Mouse (Mus musculus): ENCODE results near the gene Cpne5. TPM values are rescaled to one million over a fixed set of nuclear protein-coding genes. Genes with fewer than 3 reads are reported as not detected.

The Cpne5 gene
- polyA plus RNA-seq, 1 experiment from 2014 or later = 2.7 TPM

GRCm38 (mm10) chr17:29245725-29246124, 7.8 kb upstream of the Cpne5 start:
- Histone ChIP-seq H3K27ac (ENCODE audit: low read depth, low read length) (no peak overlapping the region), H3K9ac (ENCODE audit: low read depth, low read length) (no peak overlapping the region), H3K4me1 (replicated peaks; ENCODE audit: control insufficient read depth, insufficient read depth, low read length) (no peaks in the 10 kb centered on the region), H3K36me3 (ENCODE audit: control insufficient read depth, insufficient read depth) (peaks cover 8% of the 10 kb centered on the region; the same call in 1 of the 2 replicates), H3K27me3 (replicated peaks; ENCODE audit: control insufficient read depth, insufficient read depth, low read length) (no peaks in the 10 kb centered on the region), H3K4me3 (ENCODE audit: low read depth, low read length) (no peak overlapping the region), H3K4me2 (replicated peaks; ENCODE audit: low read depth) (no peak overlapping the region), H3K9me3 (ENCODE audit: control insufficient read depth) (no peaks in the 10 kb centered on the region)
- 31% methylated on average over 7 of the region's 7 CpGs for WGBS
- ATAC-seq = no peak
- no peak for TF ChIP-seq CTCF (IDR thresholded peaks at IDR 0.05; ENCODE audit: low read depth)

GRCm38 (mm10) chr17:29244912-29245311, 6.9 kb upstream of the Cpne5 start:
- Histone ChIP-seq H3K27ac (ENCODE audit: low read depth, low read length) (no peak overlapping the region), H3K4me2 (replicated peaks; ENCODE audit: low read depth) (no peak overlapping the region), H3K4me3 (ENCODE audit: low read depth, low read length) (no peak overlapping the region), H3K4me1 (replicated peaks; ENCODE audit: control insufficient read depth, insufficient read depth, low read length) (no peaks in the 10 kb centered on the region), H3K27me3 (replicated peaks; ENCODE audit: control insufficient read depth, insufficient read depth, low read length) (no peaks in the 10 kb centered on the region), H3K9ac (ENCODE audit: low read depth, low read length) (no peak overlapping the region), H3K9me3 (ENCODE audit: control insufficient read depth) (no peaks in the 10 kb centered on the region), H3K36me3 (ENCODE audit: control insufficient read depth, insufficient read depth) (peaks cover 2% of the 10 kb centered on the region; the same call in 1 of the 2 replicates)
- ATAC-seq = no peak
- no peak for TF ChIP-seq CTCF (IDR thresholded peaks at IDR 0.05; ENCODE audit: low read depth)
- WGBS = 50% methylated on average over 12 of the region's 12 CpGs

- H3K4me2 ChIP-seq (replicated peaks; ENCODE audit: low read depth) = peak overlapping the region; percentile 99
- no peaks in the 10 kb centered on the region for H3K4me1 ChIP-seq (replicated peaks; ENCODE audit: control insufficient read depth, insufficient read depth, low read length)
- peaks cover 26% of the 10 kb centered on the region for H3K27me3 ChIP-seq (replicated peaks; ENCODE audit: control insufficient read depth, insufficient read depth, low read length)
- 9% methylated on average over 23 of the region's 23 CpGs for WGBS
- H3K36me3 ChIP-seq (ENCODE audit: control insufficient read depth, insufficient read depth) = no peaks in the 10 kb centered on the region
- TF ChIP-seq CTCF (IDR thresholded peaks at IDR 0.05; ENCODE audit: low read depth) = no peak
- H3K9me3 ChIP-seq (ENCODE audit: control insufficient read depth) = no peaks in the 10 kb centered on the region
- peak; percentile 20; the same call in 1 of the 2 replicates for ATAC-seq
- H3K9ac ChIP-seq (ENCODE audit: low read depth, low read length) = 0 out of 2 replicates have a peak overlapping the region, but pooled peaks have one; percentile 34
- H3K4me3 ChIP-seq (ENCODE audit: low read depth, low read length) = peak overlapping the region; percentile 53
- no peak overlapping the region for H3K27ac ChIP-seq (ENCODE audit: low read depth, low read length)
Measured at GRCm38 (mm10) chr17:29238421-29238945, 516 bp upstream of the Cpne5 start.

GRCm38 (mm10) chr17:29237267-29237771, 648 bp downstream of the Cpne5 start:
- 2% methylated on average over 32 of the region's 32 CpGs for WGBS
- no peak for ATAC-seq
- H3K9me3 ChIP-seq (ENCODE audit: control insufficient read depth) = no peaks in the 10 kb centered on the region
- H3K36me3 ChIP-seq (ENCODE audit: control insufficient read depth, insufficient read depth) = no peaks in the 10 kb centered on the region
- peak overlapping the region; percentile 53 for H3K4me3 ChIP-seq (ENCODE audit: low read depth, low read length)
- peak overlapping the region; percentile 99 for H3K4me2 ChIP-seq (replicated peaks; ENCODE audit: low read depth)
- 0 out of 2 replicates have a peak overlapping the region, but pooled peaks have one; percentile 34 for H3K9ac ChIP-seq (ENCODE audit: low read depth, low read length)
- H3K4me1 ChIP-seq (replicated peaks; ENCODE audit: control insufficient read depth, insufficient read depth, low read length) = no peaks in the 10 kb centered on the region
- no peak for TF ChIP-seq CTCF (IDR thresholded peaks at IDR 0.05; ENCODE audit: low read depth)
- H3K27me3 ChIP-seq (replicated peaks; ENCODE audit: control insufficient read depth, insufficient read depth, low read length) = peaks cover 26% of the 10 kb centered on the region
- H3K27ac ChIP-seq (ENCODE audit: low read depth, low read length) = no peak overlapping the region

GRCm38 (mm10) chr17:29236111-29236510, 1.9 kb downstream of the Cpne5 start:
- H3K9ac ChIP-seq (ENCODE audit: low read depth, low read length) = no peak overlapping the region
- no peaks in the 10 kb centered on the region for H3K9me3 ChIP-seq (ENCODE audit: control insufficient read depth)
- peaks cover 26% of the 10 kb centered on the region for H3K27me3 ChIP-seq (replicated peaks; ENCODE audit: control insufficient read depth, insufficient read depth, low read length)
- no peak for TF ChIP-seq CTCF (IDR thresholded peaks at IDR 0.05; ENCODE audit: low read depth)
- WGBS = 74% methylated on average over 7 of the region's 7 CpGs
- ATAC-seq = no peak
- no peaks in the 10 kb centered on the region for H3K36me3 ChIP-seq (ENCODE audit: control insufficient read depth, insufficient read depth)
- H3K27ac ChIP-seq (ENCODE audit: low read depth, low read length) = no peak overlapping the region
- H3K4me1 ChIP-seq (replicated peaks; ENCODE audit: control insufficient read depth, insufficient read depth, low read length) = no peaks in the 10 kb centered on the region
- no peak overlapping the region for H3K4me2 ChIP-seq (replicated peaks; ENCODE audit: low read depth)
- H3K4me3 ChIP-seq (ENCODE audit: low read depth, low read length) = no peak overlapping the region

- WGBS = 72% methylated on average over 10 of the region's 10 CpGs
- no peak overlapping the region for H3K4me2 ChIP-seq (replicated peaks; ENCODE audit: low read depth)
- no peaks in the 10 kb centered on the region for H3K9me3 ChIP-seq (ENCODE audit: control insufficient read depth)
- no peak overlapping the region for H3K27ac ChIP-seq (ENCODE audit: low read depth, low read length)
- ATAC-seq = no peak
- H3K36me3 ChIP-seq (ENCODE audit: control insufficient read depth, insufficient read depth) = no peaks in the 10 kb centered on the region
- TF ChIP-seq CTCF (IDR thresholded peaks at IDR 0.05; ENCODE audit: low read depth) = no peak
- no peaks in the 10 kb centered on the region for H3K4me1 ChIP-seq (replicated peaks; ENCODE audit: control insufficient read depth, insufficient read depth, low read length)
- peaks cover 5% of the 10 kb centered on the region; the same call in 1 of the 2 replicates for H3K27me3 ChIP-seq (replicated peaks; ENCODE audit: control insufficient read depth, insufficient read depth, low read length)
- H3K9ac ChIP-seq (ENCODE audit: low read depth, low read length) = no peak overlapping the region
- H3K4me3 ChIP-seq (ENCODE audit: low read depth, low read length) = no peak overlapping the region
Measured at GRCm38 (mm10) chr17:29231109-29231508, 6.9 kb downstream of the Cpne5 start.

All from intestine, postnatal 0 days (tissue).